Mouse (Mus musculus) midbrain, postnatal 0 days (tissue): Measurements from ENCODE around the gene Ubqln1. TPM values are rescaled to one million over a fixed set of nuclear protein-coding genes. Genes with fewer than 3 reads are reported as not detected.

Experiments used
- ATAC-seq: fragments of 200-750 bp; cut with Nextera tagmentation; 2 replicates; pipeline ENCODE4 v1.8.0; 2017; ENCODE audit warnings: moderate number of reproducible peaks, mild to moderate bottlenecking, moderate TSS enrichment, moderate library complexity; ENCODE audit not compliant: low FRiP score
- DNase-seq: peaks from one replicate; pipeline ENCODE4 v3.0.0-alpha.2; 2015; ENCODE audit warnings: low spot score
- H3K27ac ChIP-seq: fragments of 300-500 bp; sonication (generic); 2 replicates; pipeline ENCODE4 v1.5.1; 2014; ENCODE audit warnings: low read depth, mild to moderate bottlenecking, low read length, mixed read lengths
- H3K27me3 ChIP-seq: fragments of 300-500 bp; sonication (generic); 2 replicates; pipeline ENCODE4 v1.6.1; 2014; ENCODE audit warnings: low read length, control low read depth, mixed read lengths; ENCODE audit not compliant: insufficient read depth
- H3K36me3 ChIP-seq: fragments of 300-500 bp; sonication (generic); 2 replicates; pipeline ENCODE4 v1.6.1; 2014; ENCODE audit warnings: low read length, control low read depth, mixed read lengths; ENCODE audit not compliant: insufficient read depth
- H3K4me1 ChIP-seq: fragments of 300-500 bp; sonication (generic); 2 replicates; pipeline ENCODE4 v1.6.1; 2014; ENCODE audit warnings: mild to moderate bottlenecking, control low read depth, antibody characterized with exemption, low read length, mixed read lengths; ENCODE audit not compliant: insufficient read depth
- H3K4me2 ChIP-seq: fragments of 300-500 bp; sonication (generic); 2 replicates; pipeline ENCODE4 v1.6.1; 2014; ENCODE audit warnings: low read depth, mild to moderate bottlenecking, low read length, mixed read lengths; ENCODE audit not compliant: poor library complexity, severe bottlenecking
- H3K4me3 ChIP-seq: fragments of 300-500 bp; sonication (generic); 2 replicates; pipeline ENCODE4 v1.5.1; 2014; ENCODE audit warnings: low read depth, mild to moderate bottlenecking, low read length, moderate library complexity
- H3K9ac ChIP-seq: fragments of 300-500 bp; sonication (generic); replicated peaks from 2 replicates; pipeline ENCODE4 v1.6.1; 2014; ENCODE audit warnings: mild to moderate bottlenecking, low read length, moderate library complexity, mixed read lengths; ENCODE audit not compliant: poor library complexity, severe bottlenecking
- H3K9me3 ChIP-seq: fragments of 300-500 bp; sonication (generic); 2 replicates; pipeline ENCODE4 v1.6.1; 2016; ENCODE audit warnings: low read length, control low read depth
- CTCF ChIP-seq: IDR thresholded peaks from 2 replicates; pipeline ENCODE4 v1.5.1; 2016; ENCODE audit warnings: antibody characterized with exemption, mild to moderate bottlenecking
- WGBS: fragments of 180-500 bp; shearing (Covaris S2); extraction: QIAGEN DNeasy Blood & Tissue Kit; methylation state at CpG from one replicate; pipeline ENCODE4 v1.1.7; 2014; 5-methylcytosine and 5-hydroxymethylcytosine counted together
- polyA plus RNA-seq: library from polyadenylated mRNA; unstranded; fragments of >200 nt; fragmentation: Nextera tagmentation; extraction: Ambion mirVana; gene quantifications from 2 replicates; pipeline ENCODE4 v1.2.1, GENCODE M21; 2015
- total RNA-seq: library from RNA; depleted of rRNA; stranded (reverse); fragments of >200 nt; gene quantifications from 2 replicates; pipeline ENCODE4 v1.2.3, GENCODE M21; 2014

Ubqln1 gene
- total and polyA plus RNA-seq, 2 experiments from 2014 or later, result 109 to 222 TPM

GRCm38 (mm10) chr13:58157447-58158098 lies 57.9 kb downstream of the Ubqln1 start, which contains the start of gene Idnk:
Gene Idnk, plus strand, starts transcription at chr13:58157649.
- TF ChIP-seq CTCF, result peak; percentile 59
- H3K4me2 ChIP-seq, result peak within 1 kb of the TSS; percentile 95
- H3K27me3 ChIP-seq, result no peaks in the 10 kb centered on the region
- peak within 1 kb of the TSS; percentile 81 for H3K4me3 ChIP-seq
- H3K27ac ChIP-seq, result peak within 1 kb of the TSS; percentile 82
- H3K9me3 ChIP-seq, result no peaks in the 10 kb centered on the region
- WGBS, result 0% methylated on average over 30 of the region's 30 CpGs
- peak; percentile 86 for ATAC-seq
- peaks cover 11% of the 10 kb centered on the region for H3K36me3 ChIP-seq
- peak; percentile 87 for DNase-seq
- no peaks in the 10 kb centered on the region; the same call in 1 of the 2 replicates for H3K4me1 ChIP-seq
- H3K9ac ChIP-seq, result peak within 1 kb of the TSS; percentile 79

- Histone ChIP-seq H3K4me3 (peak overlapping the region; percentile 81), H3K36me3 (peaks cover 11% of the 10 kb centered on the region), H3K4me1 (no peaks in the 10 kb centered on the region; the same call in 1 of the 2 replicates), H3K27ac (peak overlapping the region; percentile 82; the same call in 1 of the 2 replicates), H3K4me2 (peak overlapping the region; percentile 95), H3K9ac (peak overlapping the region; percentile 79), H3K27me3 (no peaks in the 10 kb centered on the region), H3K9me3 (no peaks in the 10 kb centered on the region)
- ATAC-seq (no peak), DNase-seq (peak; percentile 24)
- TF ChIP-seq CTCF, result no peak
- WGBS, result 14% methylated on average over 8 of the region's 8 CpGs
Observed at GRCm38 (mm10) chr13:58157036-58157435, 58.4 kb downstream of the Ubqln1 start.

GRCm38 (mm10) chr13:58156031-58156430 lies 59.4 kb downstream of the Ubqln1 start:
- H3K27ac ChIP-seq, result no peak overlapping the region
- TF ChIP-seq CTCF, result peak; percentile 12; the same call in 1 of the 2 replicates
- H3K27me3 ChIP-seq, result no peaks in the 10 kb centered on the region
- ATAC-seq (no peak), DNase-seq (no peak)
- H3K9me3 ChIP-seq, result no peaks in the 10 kb centered on the region
- H3K4me1 ChIP-seq, result no peaks in the 10 kb centered on the region; the same call in 1 of the 2 replicates
- WGBS, result 91% methylated on average over 2 of the region's 2 CpGs
- no peak overlapping the region for H3K9ac ChIP-seq
- peaks cover 10% of the 10 kb centered on the region for H3K36me3 ChIP-seq
- no peak overlapping the region for H3K4me2 ChIP-seq
- no peak overlapping the region for H3K4me3 ChIP-seq

- Histone ChIP-seq H3K36me3 (no peaks in the 10 kb centered on the region), H3K9ac (no peak overlapping the region), H3K4me3 (no peak overlapping the region), H3K9me3 (no peaks in the 10 kb centered on the region), H3K27me3 (no peaks in the 10 kb centered on the region), H3K4me1 (no peaks in the 10 kb centered on the region; the same call in 1 of the 2 replicates), H3K4me2 (no peak overlapping the region), H3K27ac (no peak overlapping the region)
- WGBS, result 80% methylated on average over 11 of the region's 11 CpGs
- TF ChIP-seq CTCF, result no peak
- DNase-seq (no peak), ATAC-seq (no peak)
Observed at GRCm38 (mm10) chr13:58150442-58150841, 65.0 kb downstream of the Ubqln1 start.

GRCm38 (mm10) chr13:58149629-58150028 lies 65.8 kb downstream of the Ubqln1 start:
- Histone ChIP-seq H3K27me3 (no peaks in the 10 kb centered on the region), H3K4me2 (peak overlapping the region; percentile 52; the same call in 1 of the 2 replicates), H3K9ac (no peak overlapping the region), H3K9me3 (no peaks in the 10 kb centered on the region), H3K36me3 (no peaks in the 10 kb centered on the region), H3K4me1 (no peaks in the 10 kb centered on the region; the same call in 1 of the 2 replicates), H3K4me3 (no peak overlapping the region), H3K27ac (no peak overlapping the region)
- no peak for TF ChIP-seq CTCF
- 92% methylated on average over 3 of the region's 3 CpGs for WGBS
- DNase-seq (no peak), ATAC-seq (no peak)

- H3K9ac ChIP-seq, result 0 out of 2 replicates have a peak overlapping the region, but pooled peaks have one; percentile 9
- no peaks in the 10 kb centered on the region for H3K9me3 ChIP-seq
- ATAC-seq, result peak; percentile 54; the same call in 1 of the 2 replicates
- peak; percentile 61 for DNase-seq
- H3K36me3 ChIP-seq, result no peaks in the 10 kb centered on the region
- peak overlapping the region; percentile 33 for H3K4me3 ChIP-seq
- H3K4me1 ChIP-seq, result no peaks in the 10 kb centered on the region; the same call in 1 of the 2 replicates
- 40% methylated on average over 5 of the region's 5 CpGs for WGBS
- peak; percentile 77 for TF ChIP-seq CTCF
- 0 out of 2 replicates have a peak overlapping the region, but pooled peaks have one; percentile 6 for H3K27ac ChIP-seq
- H3K4me2 ChIP-seq, result peak overlapping the region; percentile 52
- H3K27me3 ChIP-seq, result no peaks in the 10 kb centered on the region
Observed at GRCm38 (mm10) chr13:58149033-58149558, 66.4 kb downstream of the Ubqln1 start.
